Mouse (Mus musculus): Measurements from ENCODE around the gene Tmem223.

Gene Tmem223

GRCm38 (mm10) chr19:8803879-8804660 lies 33.3 kb downstream of the Tmem223 start:
- no peak for DNase-seq

DNA sequence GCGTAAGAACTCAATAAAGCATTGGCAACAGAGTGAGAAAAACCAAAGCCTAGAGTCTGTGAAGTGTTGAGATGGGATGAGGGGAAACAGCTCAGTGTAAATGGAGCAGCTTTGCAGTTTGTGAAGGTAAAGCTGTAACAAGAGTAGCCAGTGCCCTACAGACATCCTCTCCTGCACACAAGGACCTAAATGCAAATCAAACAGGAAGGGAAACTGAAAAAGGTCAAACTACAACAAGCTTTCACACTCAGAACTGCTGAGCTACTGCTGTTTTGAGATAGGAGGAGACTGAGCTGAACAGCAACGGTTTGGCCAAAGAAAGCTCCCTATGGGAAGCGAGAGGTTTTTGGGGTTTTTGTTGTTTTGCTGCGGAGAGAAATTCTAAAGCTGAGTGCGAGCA lies 36.0 kb downstream of the Tmem223 start:
- no peak for DNase-seq

GRCm38 (mm10) chr19:8815812-8816211 lies 45.0 kb downstream of the Tmem223 start:
- DNase-seq: peak; percentile 62

DNA sequence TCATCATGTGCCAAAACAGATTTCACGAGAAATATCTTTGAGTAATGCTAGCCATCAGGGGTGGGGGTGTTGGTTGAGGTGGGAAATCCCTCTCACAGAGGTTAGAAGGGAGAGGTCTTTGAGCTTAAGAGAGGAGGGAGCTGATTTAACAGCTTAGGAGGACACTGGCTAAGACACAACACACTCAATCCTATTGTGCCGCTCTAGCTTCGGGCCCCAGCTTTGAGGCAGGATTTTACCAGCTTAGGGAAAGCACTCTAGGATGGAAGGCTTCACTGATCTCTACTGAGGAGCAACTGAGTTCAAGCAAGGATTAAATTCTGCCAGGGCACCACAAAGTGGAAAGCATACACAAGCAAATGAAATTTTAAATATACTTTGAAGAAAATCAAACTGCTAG lies 46.2 kb downstream of the Tmem223 start:
- no peak for DNase-seq

DNA sequence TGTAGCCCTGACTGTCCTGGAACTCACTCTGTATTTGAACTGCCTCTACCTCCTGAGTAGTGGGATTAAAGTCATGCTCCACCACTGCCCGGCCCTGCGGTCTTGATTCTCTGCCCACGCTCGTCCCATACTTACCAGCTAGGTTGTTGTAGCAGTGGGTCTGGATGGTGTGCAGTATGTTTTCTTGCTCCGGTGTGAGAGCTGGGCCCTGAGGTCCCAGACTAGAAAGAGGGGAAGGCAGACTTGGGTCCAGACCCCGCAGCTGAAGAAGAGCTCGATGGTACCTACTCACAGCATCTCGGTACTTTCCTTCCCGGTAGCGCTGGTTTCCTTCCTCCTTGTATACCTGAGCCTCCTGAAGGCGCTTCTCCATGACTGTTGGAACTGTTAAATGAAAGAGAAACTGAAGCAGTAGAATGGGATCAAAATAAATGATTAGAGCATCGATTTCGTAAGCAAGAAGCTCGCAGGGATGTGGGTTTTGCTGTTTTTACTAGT lies 47.6 kb downstream of the Tmem223 start:
- DNase-seq: no peak

GRCm38 (mm10) chr19:8818801-8819595 lies 48.2 kb downstream of the Tmem223 start, which contains the start of gene Ttc9c:
Gene Ttc9c, minus strand, starts transcription at chr19:8819333.
- DNase-seq: peak; percentile 97 to 98

GRCm38 (mm10) chr19:8819596-8820423 lies 49.0 kb downstream of the Tmem223 start, which contains the start of gene Hnrnpul2:
Gene Hnrnpul2, plus strand, starts transcription at chr19:8820010.
- peak; percentile 99 for DNase-seq

GRCm38 (mm10) chr19:8820424-8820956 lies 49.7 kb downstream of the Tmem223 start:
- peak in 1 of 2 experiments; percentile 68 for DNase-seq

- no peak for DNase-seq
Measured at GRCm38 (mm10) chr19:8821146-8821545, 50.4 kb downstream of the Tmem223 start.
